Mouse (Mus musculus): ENCODE measurements around the gene Smim5. TPM values are rescaled to one million over a fixed set of nuclear protein-coding genes. Genes with fewer than 3 reads are reported as not detected.

Smim5 gene
- polyA plus RNA-seq, 1 experiment: 0.58 TPM

GRCm38 (mm10) chr11:115892213-115892612, 7.6 kb upstream of the Smim5 start:
- H3K4me3 ChIP-seq (ENCODE audit: insufficient read depth, low read length): no peak overlapping the region
- TF ChIP-seq POLR2A (IDR thresholded peaks at IDR 0.05; ENCODE audit: extremely low read depth, insufficient read depth, low read length): no peak
- no peak for TF ChIP-seq CTCF (IDR thresholded peaks at IDR 0.05; ENCODE audit: extremely low read depth, insufficient read depth, low read length)
- no peak overlapping the region for H3K27ac ChIP-seq (ENCODE audit: insufficient read depth, low read length)
- no peaks in the 10 kb centered on the region for H3K4me1 ChIP-seq (ENCODE audit: control insufficient read depth, insufficient read depth, low read length)

GRCm38 (mm10) chr11:115893071-115893470, 6.7 kb upstream of the Smim5 start:
- no peak overlapping the region for H3K4me3 ChIP-seq (ENCODE audit: insufficient read depth, low read length)

GRCm38 (mm10) chr11:115894755-115895520, 4.8 kb upstream of the Smim5 start:
- TF ChIP-seq POLR2A (IDR thresholded peaks at IDR 0.05; ENCODE audit: extremely low read depth, insufficient read depth, low read length): no peak
- TF ChIP-seq CTCF (IDR thresholded peaks at IDR 0.05; ENCODE audit: extremely low read depth, insufficient read depth, low read length): 0 out of 2 replicates have a peak, but pooled peaks have one; percentile 20
- Histone ChIP-seq H3K4me1 (ENCODE audit: control insufficient read depth, insufficient read depth, low read length) (no peaks in the 10 kb centered on the region), H3K4me3 (ENCODE audit: insufficient read depth, low read length) (no peak overlapping the region), H3K27ac (ENCODE audit: insufficient read depth, low read length) (no peak overlapping the region)

More at GRCm38 (mm10) chr11:115893071-115893470, 6.7 kb upstream of the Smim5 start:
- H3K27ac ChIP-seq (ENCODE audit: insufficient read depth, low read length): no peak overlapping the region
- H3K4me1 ChIP-seq (ENCODE audit: control insufficient read depth, insufficient read depth, low read length): no peaks in the 10 kb centered on the region
- no peak for TF ChIP-seq CTCF (IDR thresholded peaks at IDR 0.05; ENCODE audit: extremely low read depth, insufficient read depth, low read length)
- no peak for TF ChIP-seq POLR2A (IDR thresholded peaks at IDR 0.05; ENCODE audit: extremely low read depth, insufficient read depth, low read length)

DNA sequence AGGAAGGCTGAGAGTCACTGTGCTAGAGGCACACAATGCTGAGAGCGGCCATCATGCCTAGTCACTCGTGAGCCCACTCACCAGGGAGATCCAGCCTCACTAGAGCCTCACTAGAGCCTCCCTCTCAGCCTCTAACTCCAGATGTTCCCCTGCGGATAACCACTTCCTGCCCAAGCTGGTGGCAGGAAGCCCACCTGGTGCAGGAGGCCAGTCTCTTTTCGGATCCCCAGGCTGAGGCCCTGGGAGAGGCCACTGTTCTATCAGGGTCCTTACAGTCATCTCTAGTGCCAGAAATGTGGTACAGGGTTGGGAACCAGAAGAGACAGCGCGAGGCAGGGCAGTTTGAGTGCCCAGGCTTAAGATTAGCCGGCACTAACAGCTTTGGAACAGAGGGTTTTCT, 1.3 kb upstream of the Smim5 start:
- Histone ChIP-seq H3K27ac (ENCODE audit: insufficient read depth, low read length) (no peak overlapping the region), H3K4me1 (ENCODE audit: control insufficient read depth, insufficient read depth, low read length) (no peaks in the 10 kb centered on the region), H3K4me3 (ENCODE audit: insufficient read depth, low read length) (no peak overlapping the region)
- TF ChIP-seq POLR2A (IDR thresholded peaks at IDR 0.05; ENCODE audit: extremely low read depth, insufficient read depth, low read length) (no peak), CTCF (IDR thresholded peaks at IDR 0.05; ENCODE audit: extremely low read depth, insufficient read depth, low read length) (no peak)

- no peak for TF ChIP-seq POLR2A (IDR thresholded peaks at IDR 0.05; ENCODE audit: extremely low read depth, insufficient read depth, low read length)
- peak; percentile 52 for TF ChIP-seq CTCF (IDR thresholded peaks at IDR 0.05; ENCODE audit: extremely low read depth, insufficient read depth, low read length)
- Histone ChIP-seq H3K27ac (ENCODE audit: insufficient read depth, low read length) (no peak overlapping the region), H3K4me1 (ENCODE audit: control insufficient read depth, insufficient read depth, low read length) (no peaks in the 10 kb centered on the region), H3K4me3 (ENCODE audit: insufficient read depth, low read length) (no peak overlapping the region)
Observed at GRCm38 (mm10) chr11:115898886-115899285, 880 bp upstream of the Smim5 start.

DNA sequence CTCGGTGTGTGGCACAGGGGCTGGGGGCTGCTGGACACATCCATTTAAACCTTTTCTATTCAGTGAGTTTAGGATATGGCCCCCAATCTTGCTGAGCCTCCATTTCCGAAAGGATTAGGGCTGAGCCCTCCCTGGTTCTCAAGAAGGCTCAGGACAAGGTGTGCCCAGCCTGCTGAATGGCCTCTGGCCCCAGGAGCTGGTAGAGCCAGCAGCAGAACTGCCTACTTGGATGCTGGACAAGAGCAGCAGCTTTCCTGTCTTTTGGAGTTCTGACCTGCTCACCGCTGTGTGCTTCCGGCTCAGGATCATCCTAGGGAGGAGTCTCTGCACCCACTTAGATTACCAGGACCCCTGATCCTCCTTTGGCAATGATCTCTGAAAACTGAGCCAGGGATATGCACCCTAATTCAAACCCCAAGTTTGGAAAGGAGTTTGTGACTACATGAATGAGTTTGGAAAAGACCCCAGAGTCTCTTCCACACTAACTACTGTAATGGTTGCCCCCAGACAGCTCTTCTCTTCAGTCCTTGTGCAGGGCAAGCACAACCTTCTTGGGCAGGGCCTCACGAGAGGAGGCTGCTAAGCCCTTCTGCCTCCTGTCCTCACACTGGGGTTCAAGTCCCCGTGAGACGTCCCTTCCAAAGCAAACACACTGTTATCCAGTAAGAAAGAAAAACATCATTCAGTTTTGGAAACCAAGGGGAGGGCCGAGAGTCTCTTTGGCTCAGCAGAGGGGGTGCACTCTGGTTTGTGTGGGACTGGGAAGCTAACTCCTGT, 983 bp downstream of the Smim5 start:
- TF ChIP-seq POLR2A (IDR thresholded peaks at IDR 0.05; ENCODE audit: extremely low read depth, insufficient read depth, low read length): no peak
- TF ChIP-seq CTCF (IDR thresholded peaks at IDR 0.05; ENCODE audit: extremely low read depth, insufficient read depth, low read length): no peak
- Histone ChIP-seq H3K27ac (ENCODE audit: insufficient read depth, low read length) (no peak overlapping the region), H3K4me3 (ENCODE audit: insufficient read depth, low read length) (no peak overlapping the region), H3K4me1 (ENCODE audit: control insufficient read depth, insufficient read depth, low read length) (no peaks in the 10 kb centered on the region)

DNA sequence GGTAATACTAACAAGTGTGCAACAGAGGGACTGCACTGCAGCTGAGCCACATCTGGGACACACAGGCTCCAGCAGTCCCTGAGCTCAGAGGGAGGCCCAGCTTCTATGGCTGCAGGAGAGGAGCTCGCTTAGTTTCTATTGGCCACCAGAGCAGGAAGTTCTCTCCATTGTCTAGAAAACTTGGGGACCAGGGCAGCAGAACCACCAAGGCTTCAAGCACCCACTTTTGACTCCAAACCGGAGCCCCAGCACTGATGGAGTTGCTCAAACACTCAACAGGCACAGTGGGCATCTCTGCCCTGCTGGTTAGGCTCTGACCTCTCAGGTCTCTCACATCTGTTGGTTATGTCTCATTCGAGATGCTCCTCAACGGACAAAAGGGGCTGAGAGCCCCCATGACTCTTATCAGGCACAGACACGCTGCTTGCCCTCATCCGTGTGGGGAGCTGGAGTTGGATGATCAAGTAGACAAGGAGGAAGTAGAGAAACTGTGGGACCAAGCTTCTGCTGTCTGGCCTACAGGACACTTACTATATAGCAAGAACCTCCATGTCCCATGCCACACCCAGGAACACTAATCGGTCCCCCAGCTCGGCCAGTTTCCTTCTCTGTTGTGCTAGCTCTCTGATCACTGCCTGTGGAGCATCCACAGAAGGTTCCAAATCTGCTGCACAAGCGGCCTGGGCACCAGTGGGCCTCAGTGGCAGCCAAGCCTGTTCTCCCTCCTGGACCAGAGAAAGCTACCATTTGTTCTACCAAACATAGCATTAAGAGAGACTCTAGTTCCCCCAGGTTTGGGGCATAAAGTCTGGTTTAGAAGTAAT, 1.8 kb downstream of the Smim5 start:
- no peak for TF ChIP-seq CTCF (IDR thresholded peaks at IDR 0.05; ENCODE audit: extremely low read depth, insufficient read depth, low read length)
- TF ChIP-seq POLR2A (IDR thresholded peaks at IDR 0.05; ENCODE audit: extremely low read depth, insufficient read depth, low read length): no peak
- H3K4me3 ChIP-seq (ENCODE audit: insufficient read depth, low read length): no peak overlapping the region
- no peak overlapping the region for H3K27ac ChIP-seq (ENCODE audit: insufficient read depth, low read length)
- no peaks in the 10 kb centered on the region for H3K4me1 ChIP-seq (ENCODE audit: control insufficient read depth, insufficient read depth, low read length)

- no peaks in the 10 kb centered on the region for H3K4me1 ChIP-seq (ENCODE audit: control insufficient read depth, insufficient read depth, low read length)
- TF ChIP-seq POLR2A (IDR thresholded peaks at IDR 0.05; ENCODE audit: extremely low read depth, insufficient read depth, low read length) (no peak), CTCF (IDR thresholded peaks at IDR 0.05; ENCODE audit: extremely low read depth, insufficient read depth, low read length) (no peak)
- H3K4me3 ChIP-seq (ENCODE audit: insufficient read depth, low read length): no peak overlapping the region
- H3K27ac ChIP-seq (ENCODE audit: insufficient read depth, low read length): no peak overlapping the region
Observed at GRCm38 (mm10) chr11:115902177-115902576, 2.4 kb downstream of the Smim5 start.

DNA sequence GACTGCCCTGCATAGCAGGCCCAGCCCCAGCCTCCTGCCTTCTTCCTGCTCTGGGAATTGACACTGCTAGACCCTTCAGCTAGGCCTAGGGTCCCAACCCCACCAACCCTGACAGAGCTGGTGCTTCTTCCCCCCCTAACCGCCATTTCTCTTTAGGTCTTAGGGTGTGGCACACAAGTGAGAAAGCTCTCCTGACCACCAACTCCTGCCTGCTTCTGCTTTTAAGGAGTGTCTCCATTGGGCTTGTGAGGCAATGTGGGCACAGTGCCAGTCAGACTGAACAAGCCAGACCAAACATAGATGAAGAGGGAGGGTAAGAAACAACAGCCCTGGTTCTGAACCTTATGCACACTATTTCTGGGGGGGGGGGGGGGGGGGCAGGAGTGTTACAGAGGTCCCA, 3.1 kb downstream of the Smim5 start:
- no peak overlapping the region for H3K27ac ChIP-seq (ENCODE audit: insufficient read depth, low read length)
- no peak overlapping the region for H3K4me3 ChIP-seq (ENCODE audit: insufficient read depth, low read length)
- TF ChIP-seq POLR2A (IDR thresholded peaks at IDR 0.05; ENCODE audit: extremely low read depth, insufficient read depth, low read length) (no peak), CTCF (IDR thresholded peaks at IDR 0.05; ENCODE audit: extremely low read depth, insufficient read depth, low read length) (no peak)
- no peaks in the 10 kb centered on the region for H3K4me1 ChIP-seq (ENCODE audit: control insufficient read depth, insufficient read depth, low read length)
